Mouse (Mus musculus) heart, adult 8-10 months (tissue): ENCODE measurements at regions not wholly inside any gene's neighbourhood (a gene's known extent, or its start where the extent isn't known, plus 50 kb on each side); places are given as distances from the start of the nearest gene placed in this dataset.

Source experiments
- DNase-seq: peaks from one replicate; pipeline ENCODE4 v3.0.0; 2022; ENCODE audit warnings: low spot score

- peak; percentile 69 for DNase-seq
These were observed 250.1 kb upstream of the Nmur2 start for GRCm38 (mm10) chr11:56290651-56291578.

DNA sequence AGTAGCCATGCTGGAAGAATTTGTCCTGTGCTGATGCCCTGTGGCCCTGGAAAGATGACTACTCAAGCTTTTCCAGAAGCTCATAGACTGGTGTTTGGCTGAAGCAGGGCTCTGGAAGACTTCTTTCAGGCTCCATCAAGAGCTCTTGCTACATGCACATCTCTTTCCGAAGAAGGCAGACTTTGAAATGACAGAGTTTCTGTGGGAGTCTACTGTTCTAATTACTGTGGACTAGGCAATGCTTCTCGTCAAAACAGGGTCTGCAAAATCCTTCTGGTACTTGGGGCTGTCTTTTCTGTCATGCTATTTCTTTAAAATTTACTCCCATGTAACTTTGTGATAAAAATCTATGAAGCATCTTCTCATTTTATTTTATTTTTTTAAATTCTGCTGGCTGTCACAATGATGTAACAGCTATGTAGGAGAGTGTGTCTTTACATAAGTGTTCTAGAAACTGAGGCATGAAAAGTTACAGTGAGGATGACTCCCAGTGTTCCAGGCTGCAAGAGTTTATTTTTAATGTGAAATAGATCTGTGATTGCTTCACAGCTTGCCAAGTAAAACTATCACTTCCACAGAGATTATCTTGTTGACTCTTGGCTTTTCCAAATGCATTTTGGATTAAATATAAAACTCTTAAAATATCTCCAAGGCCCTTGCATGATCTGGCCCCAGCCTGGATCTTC, 244.9 kb upstream of the Nmur2 start:
- DNase-seq: no peak

DNA sequence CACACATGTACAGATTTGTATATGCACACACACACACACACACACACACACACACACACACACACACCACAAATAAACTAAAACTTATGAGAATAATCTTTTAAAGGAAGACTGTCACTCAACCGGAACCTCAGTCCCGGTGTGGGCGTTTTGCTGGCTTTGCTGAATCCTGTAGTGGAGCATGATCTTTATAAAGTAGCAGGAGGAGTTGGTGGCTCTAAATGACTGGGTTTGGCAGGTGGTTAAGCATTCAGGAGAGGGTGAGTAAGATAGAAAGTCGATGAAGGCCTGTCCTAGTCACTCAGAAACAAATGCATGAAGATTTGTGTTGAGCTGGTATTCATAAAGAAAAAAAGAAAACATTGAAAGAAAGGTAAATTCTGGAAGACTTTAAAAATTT, 240.4 kb upstream of the Nmur2 start:
- no peak for DNase-seq

DNA sequence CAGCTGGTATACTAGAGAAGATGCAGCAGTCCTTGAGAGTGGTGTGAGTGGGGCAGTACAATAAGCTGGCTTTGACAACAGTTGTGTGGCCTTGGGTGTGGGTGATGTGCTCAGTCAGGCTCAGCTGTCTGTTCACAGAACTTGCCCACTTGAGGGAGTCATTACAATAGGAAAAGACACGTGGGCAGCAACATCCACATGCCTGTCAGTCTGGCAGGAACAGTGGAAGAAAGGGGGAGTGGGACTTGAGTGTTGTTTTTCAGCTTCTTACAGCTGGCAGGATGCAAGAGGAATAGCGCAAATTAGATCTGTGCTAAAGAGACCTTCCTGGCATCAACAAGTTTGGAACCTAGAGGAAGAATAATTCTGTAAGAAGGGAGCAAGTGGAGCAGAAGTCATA, 239.4 kb upstream of the Nmur2 start:
- no peak for DNase-seq

GRCm38 (mm10) chr11:56269915-56270493, 229.2 kb upstream of the Nmur2 start:
- DNase-seq: peak; percentile 5

DNA sequence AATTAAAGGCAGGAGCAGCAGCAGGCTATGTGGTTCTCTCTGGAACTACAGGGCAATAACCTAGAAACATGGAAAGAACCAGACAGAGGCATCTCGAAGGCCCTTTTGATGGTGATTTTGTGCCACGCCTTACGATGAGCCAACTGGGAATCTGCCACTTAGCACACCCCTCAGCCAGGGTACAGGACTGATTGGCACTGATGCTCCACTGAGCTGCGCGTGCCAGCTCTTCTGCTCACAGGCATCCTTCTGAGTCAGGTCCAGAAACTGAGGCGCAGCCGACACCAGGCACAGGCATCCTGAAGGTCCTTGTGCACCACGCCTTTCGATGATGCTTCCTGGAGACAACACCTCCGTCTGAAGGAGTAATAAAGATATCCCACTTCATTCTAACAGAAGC, 221.9 kb upstream of the Nmur2 start:
- no peak for DNase-seq

DNA sequence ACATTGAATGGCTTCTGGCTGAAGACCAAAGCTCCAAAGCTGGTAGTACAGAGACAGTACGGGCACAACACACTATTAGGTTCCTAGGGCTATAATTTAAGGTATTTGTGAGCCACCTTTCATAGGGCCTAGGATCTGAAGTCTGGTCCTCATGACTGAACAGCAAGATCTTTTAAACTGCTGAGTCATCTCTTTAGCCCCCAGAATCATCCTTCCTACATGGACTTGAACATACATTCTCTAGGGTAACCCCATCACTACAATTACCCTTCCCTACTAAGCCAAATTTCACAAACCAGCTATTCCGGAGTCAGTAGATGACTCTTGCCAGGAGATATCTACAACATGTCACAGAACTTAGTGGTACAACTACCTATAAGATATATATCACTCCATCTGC, 215.5 kb upstream of the Nmur2 start:
- DNase-seq: no peak

GRCm38 (mm10) chr11:56254437-56254836, 213.6 kb upstream of the Nmur2 start:
- peak; percentile 14 for DNase-seq

DNA sequence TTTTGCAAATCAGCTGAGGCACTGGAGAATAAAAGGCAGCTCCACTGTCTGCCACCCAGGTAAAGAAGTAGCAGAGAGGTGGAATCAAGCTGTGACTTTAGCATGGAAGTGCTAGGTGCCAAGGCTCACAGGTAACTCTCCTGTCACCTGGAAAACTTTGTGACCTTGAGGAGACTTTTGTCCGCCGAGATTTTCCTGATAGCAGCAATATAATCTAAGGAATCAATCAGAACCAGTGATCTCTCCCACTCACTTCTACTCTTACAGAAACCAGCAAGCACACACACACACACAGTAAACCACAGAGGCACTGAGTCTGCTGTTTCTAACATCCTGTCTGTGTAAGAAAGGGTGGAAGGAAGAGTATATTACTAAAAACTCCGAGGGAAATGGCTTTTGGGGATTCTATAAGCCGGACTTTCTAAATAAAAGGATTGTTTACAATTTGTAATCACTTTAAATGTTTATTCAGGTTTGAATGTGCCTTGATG, 206.6 kb upstream of the Nmur2 start:
- DNase-seq: no peak

GRCm38 (mm10) chr11:56246549-56247332, 205.9 kb upstream of the Nmur2 start:
- no peak for DNase-seq

DNA sequence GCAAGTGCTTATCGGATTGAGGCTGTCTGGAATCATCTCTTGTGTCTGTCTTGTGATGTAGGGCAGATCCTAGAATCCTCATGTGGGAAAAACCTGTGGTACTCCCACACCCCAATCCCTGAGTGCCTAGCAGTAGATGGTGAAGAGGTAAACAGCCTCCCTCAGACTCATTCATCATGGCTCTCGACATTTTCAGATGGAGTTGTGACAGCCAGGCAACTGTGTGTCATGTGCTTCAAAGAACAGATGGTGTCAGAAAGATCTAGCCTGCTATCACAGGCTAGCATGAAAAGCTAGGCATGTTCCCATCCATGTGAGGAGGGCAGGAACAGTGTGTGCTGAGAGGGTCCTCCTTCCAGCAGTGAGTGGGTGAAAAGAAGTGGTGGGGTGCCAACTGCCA, 204.1 kb upstream of the Nmur2 start:
- no peak for DNase-seq

GRCm38 (mm10) chr11:56243447-56243846, 202.6 kb upstream of the Nmur2 start:
- DNase-seq: no peak

- no peak for DNase-seq
These were observed 197.9 kb upstream of the Nmur2 start for GRCm38 (mm10) chr11:56238745-56239144.

DNA sequence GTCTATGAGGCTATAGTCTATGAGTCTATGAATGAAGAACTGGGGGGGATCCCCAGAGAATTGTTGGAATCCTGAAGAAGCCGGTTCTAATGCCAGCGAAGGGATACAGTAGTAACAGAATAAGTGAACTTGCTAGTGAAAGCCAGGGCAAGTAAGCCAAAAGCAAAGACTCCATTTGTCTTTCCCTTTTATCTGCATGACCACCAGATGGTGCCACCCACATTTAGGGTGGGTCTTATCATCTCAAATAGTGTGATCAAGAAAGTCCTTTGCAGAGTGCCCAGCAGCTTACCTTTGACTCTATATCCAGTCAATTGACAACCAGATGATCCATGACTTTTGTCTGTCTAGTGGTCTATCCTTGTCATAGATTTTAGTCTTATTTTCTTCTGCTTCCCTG, 184.2 kb upstream of the Nmur2 start:
- no peak for DNase-seq

GRCm38 (mm10) chr11:56215706-56216105, 174.9 kb upstream of the Nmur2 start:
- DNase-seq: no peak

DNA sequence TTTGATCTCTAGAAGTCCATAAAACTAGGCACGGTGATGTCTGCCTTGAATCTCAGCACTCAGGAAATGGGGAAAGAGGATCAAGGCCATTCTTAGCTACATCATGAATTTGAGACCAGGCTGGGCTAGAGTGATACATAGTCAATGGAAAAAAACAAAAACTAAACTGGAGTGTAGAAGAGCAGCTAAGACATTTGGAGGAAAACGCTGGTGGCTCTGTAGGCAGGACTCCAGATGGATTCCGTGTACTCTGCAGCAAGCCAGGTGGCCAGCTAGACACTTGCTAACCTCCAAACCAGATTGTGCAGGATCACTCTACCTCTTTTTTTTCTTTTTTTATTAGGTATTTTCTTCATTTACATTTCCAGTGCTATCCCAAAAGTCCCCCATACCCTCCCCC, 161.0 kb upstream of the Nmur2 start:
- no peak for DNase-seq

DNA sequence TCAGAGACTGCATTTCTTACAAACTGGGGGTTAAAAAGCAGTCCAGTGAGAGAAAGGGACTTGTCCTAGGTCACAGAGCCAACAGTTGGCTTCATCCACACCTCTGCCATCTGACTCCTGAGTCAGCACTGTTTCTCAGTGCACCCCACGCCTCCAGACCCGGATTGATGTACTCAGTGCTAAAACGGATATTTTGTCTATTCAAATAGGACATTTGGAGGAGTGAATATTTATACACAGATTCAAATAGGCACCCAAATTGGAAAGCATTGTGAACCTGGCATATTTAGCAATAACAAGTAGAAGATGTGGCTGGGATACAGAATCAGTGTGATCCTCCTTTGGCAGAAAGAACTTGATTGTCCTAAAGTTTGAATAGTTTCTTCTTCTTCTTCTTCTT, 154.5 kb upstream of the Nmur2 start:
- no peak for DNase-seq

DNA sequence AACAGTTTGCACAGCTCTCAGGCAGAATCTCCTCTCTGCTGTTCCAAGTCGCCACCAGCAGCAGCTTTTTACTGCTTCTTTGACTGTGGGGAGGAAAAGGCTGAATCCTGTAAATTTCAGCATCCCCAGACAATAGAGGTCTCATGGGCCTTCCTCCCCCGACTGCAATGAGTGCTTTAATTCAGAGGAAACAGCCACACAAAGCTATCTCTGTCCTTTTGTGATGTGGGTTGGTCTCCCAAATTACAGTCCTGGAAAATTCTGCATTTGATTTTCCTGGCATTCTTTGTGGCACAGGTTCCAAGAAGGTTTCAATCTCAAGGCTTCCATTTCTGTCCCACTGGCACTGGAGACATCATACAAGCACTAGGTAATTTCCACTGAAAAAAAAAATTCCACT, 152.6 kb upstream of the Nmur2 start:
- no peak for DNase-seq

GRCm38 (mm10) chr11:56173895-56174294, 133.1 kb upstream of the Nmur2 start:
- DNase-seq: no peak

DNA sequence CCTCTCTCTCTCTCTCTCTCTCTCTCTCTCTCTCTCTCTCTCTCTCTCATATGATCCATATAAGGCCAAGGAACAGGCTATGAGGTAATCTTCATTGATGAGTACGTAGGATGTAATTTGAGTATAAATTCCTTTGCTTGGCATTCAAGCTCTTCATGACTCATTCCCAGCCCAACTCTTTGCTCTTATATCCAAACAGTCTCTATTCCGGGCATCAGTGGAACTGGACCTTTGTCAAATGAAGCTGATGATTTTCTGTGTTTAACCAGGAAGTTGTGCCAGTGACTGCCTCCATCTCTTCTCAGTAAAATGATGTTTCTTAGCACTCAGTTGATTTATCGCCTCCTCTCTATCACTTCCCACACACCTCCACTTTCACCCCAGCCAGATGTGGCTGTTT, 132.4 kb upstream of the Nmur2 start:
- no peak for DNase-seq

GRCm38 (mm10) chr11:56169576-56169975, 128.8 kb upstream of the Nmur2 start:
- DNase-seq: no peak

GRCm38 (mm10) chr11:56166849-56167248, 126.0 kb upstream of the Nmur2 start:
- no peak for DNase-seq
